Mouse (Mus musculus) hindbrain, embryonic 14.5 days (tissue): ENCODE results near the gene Olfr293. TPM values are rescaled to one million over a fixed set of nuclear protein-coding genes. Genes with fewer than 3 reads are reported as not detected.

ENCODE experiments used
- ATAC-seq: fragments of 200-750 bp; cut with Nextera tagmentation; 2 replicates; pipeline ENCODE4 v1.8.0; 2017; ENCODE audit warnings: moderate number of reproducible peaks, mild to moderate bottlenecking, moderate TSS enrichment, moderate library complexity; ENCODE audit not compliant: low FRiP score
- DNase-seq: peaks from one replicate; pipeline ENCODE4 v3.0.0-alpha.2; 2015; ENCODE audit warnings: low spot score
- H3K27ac ChIP-seq: fragments of 300-500 bp; sonication (generic); 2 replicates; pipeline ENCODE4 v1.5.1; 2014; ENCODE audit warnings: mild to moderate bottlenecking, moderate library complexity
- H3K27me3 ChIP-seq: fragments of 300-500 bp; sonication (generic); 2 replicates; pipeline ENCODE4 v1.6.1; 2014; ENCODE audit warnings: mild to moderate bottlenecking, low read length, mixed read lengths; ENCODE audit not compliant: control insufficient read depth, insufficient read depth
- H3K36me3 ChIP-seq: fragments of 300-500 bp; sonication (generic); replicated peaks from 2 replicates; pipeline ENCODE4 v1.6.1; 2014; ENCODE audit not compliant: control insufficient read depth, insufficient read depth
- H3K4me1 ChIP-seq: fragments of 300-500 bp; sonication (generic); replicated peaks from 2 replicates; pipeline ENCODE4 v1.6.1; 2014; ENCODE audit warnings: antibody characterized with exemption, low read length, mixed read lengths; ENCODE audit not compliant: control insufficient read depth, insufficient read depth
- H3K4me2 ChIP-seq: fragments of 300-500 bp; sonication (generic); replicated peaks from 2 replicates; pipeline ENCODE4 v1.6.1; 2014; ENCODE audit warnings: mild to moderate bottlenecking, moderate library complexity
- H3K4me3 ChIP-seq: fragments of 300-500 bp; sonication (generic); replicated peaks from 2 replicates; pipeline ENCODE4 v1.5.1; 2014; ENCODE audit warnings: mild to moderate bottlenecking, low read length
- H3K9ac ChIP-seq: fragments of 300-500 bp; sonication (generic); 2 replicates; pipeline ENCODE4 v1.6.1; 2014
- H3K9me3 ChIP-seq: fragments of 300-500 bp; sonication (generic); 2 replicates; pipeline ENCODE4 v1.6.1; 2016; ENCODE audit warnings: low read length; ENCODE audit not compliant: control insufficient read depth
- WGBS: fragments of 180-500 bp; shearing (Covaris S2); extraction: QIAGEN DNeasy Blood & Tissue Kit; methylation state at CpG from one replicate; pipeline ENCODE4 v1.1.7; 2014; 5-methylcytosine and 5-hydroxymethylcytosine counted together
- polyA plus RNA-seq: library from polyadenylated mRNA; unstranded; fragments of >200 nt; fragmentation: Nextera tagmentation; extraction: Ambion mirVana; gene quantifications from 2 replicates; pipeline ENCODE4 v1.2.1, GENCODE M21; 2014

Olfr293 gene
- not detected in 2 replicates for polyA plus RNA-seq

DNA sequence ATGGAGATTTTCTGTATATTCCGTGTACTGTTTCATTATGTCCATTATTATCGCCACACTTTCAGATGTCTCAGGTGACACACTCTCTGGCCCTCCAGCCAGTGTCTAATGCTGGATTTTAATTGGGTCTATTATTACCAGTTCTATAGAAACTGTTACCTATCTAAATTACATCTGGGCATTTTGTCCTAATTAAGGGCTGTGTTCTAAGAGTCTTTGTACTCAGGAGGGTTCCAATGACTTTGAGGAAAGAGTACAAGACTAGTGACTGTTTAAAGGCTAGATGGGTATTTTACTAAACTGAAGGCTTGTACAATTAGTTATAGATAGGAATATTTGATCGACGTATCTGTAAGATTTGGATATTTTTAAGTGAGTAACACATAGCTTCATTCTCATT, at the start of gene Olfr293:
Gene Olfr293 (plus strand): TSS at position 301 of the 400 bp plus-strand sequence.
- Histone ChIP-seq H3K9ac (no peak within 1 kb of the TSS), H3K27me3 (no peaks in the 10 kb centered on the region), H3K4me3 (no peak within 1 kb of the TSS), H3K4me1 (no peaks in the 10 kb centered on the region), H3K9me3 (no peaks in the 10 kb centered on the region), H3K4me2 (no peak within 1 kb of the TSS), H3K36me3 (no peaks in the 10 kb centered on the region), H3K27ac (no peak within 1 kb of the TSS)
- no peak for DNase-seq
- ATAC-seq: no peak
- WGBS: 95% methylated on average over 4 of the region's 4 CpGs

DNA sequence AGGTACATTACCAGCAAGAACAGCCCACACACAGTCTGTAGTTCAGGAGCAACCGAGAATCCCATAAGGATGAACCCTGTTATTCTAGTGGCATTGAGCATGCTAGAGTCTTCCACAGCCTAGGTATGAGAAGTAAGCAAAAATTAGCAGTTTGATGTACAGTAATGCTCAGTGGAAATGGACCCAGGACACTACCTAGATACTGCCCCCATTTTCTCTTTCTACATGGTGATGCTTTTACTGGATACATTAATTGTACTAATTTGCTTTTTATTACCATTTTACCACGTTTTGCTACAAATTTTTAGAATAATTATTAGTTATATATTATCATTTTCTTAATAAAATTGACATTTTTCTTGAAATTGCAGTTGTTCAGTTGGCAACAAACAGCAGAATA, 32.3 kb upstream of the Olfr293 start, which contains the start of gene Olfr294:
Gene Olfr294 (minus strand): TSS at position 101 of the 400 bp plus-strand sequence.
- Histone ChIP-seq H3K27ac (no peak within 1 kb of the TSS), H3K36me3 (no peaks in the 10 kb centered on the region), H3K27me3 (no peaks in the 10 kb centered on the region), H3K9me3 (no peaks in the 10 kb centered on the region), H3K9ac (no peak within 1 kb of the TSS), H3K4me1 (no peaks in the 10 kb centered on the region), H3K4me3 (no peak within 1 kb of the TSS), H3K4me2 (no peak within 1 kb of the TSS)
- ATAC-seq: no peak
- DNase-seq: no peak
- WGBS: 64% methylated on average over 2 of the region's 2 CpGs

DNA sequence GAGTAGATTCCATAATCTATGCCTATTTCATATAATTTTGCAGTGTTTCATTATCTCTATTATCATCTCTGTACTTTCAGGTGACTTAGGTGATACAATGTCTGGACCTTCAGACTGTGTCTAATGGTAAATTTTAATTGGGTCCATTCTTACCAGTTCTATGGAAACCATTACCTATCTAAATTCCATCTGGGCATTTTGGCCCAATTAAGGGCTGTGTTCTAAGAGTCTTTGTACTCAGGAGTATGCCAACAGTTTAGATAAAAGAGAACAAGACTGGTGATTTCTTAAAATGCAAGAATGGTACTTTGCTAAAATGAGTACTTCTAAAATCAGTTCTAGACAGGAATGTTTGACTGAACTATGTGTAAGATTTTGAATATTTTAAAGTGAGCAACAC, 39.2 kb downstream of the Olfr293 start, which contains the start of gene Olfr292:
Gene Olfr292 (plus strand): TSS at position 301 of the 400 bp plus-strand sequence.
- no peak within 1 kb of the TSS for H3K9ac ChIP-seq
- no peak within 1 kb of the TSS for H3K27ac ChIP-seq
- no peaks in the 10 kb centered on the region for H3K36me3 ChIP-seq
- DNase-seq (no peak), ATAC-seq (no peak)
- no peaks in the 10 kb centered on the region for H3K4me1 ChIP-seq
- H3K9me3 ChIP-seq: no peaks in the 10 kb centered on the region
- H3K4me3 ChIP-seq: no peak within 1 kb of the TSS
- no peaks in the 10 kb centered on the region for H3K27me3 ChIP-seq
- no peak within 1 kb of the TSS for H3K4me2 ChIP-seq

Other genes starting within 250 kb of the Olfr293 start
- gene Olfr301, start 245.2 kb upstream of the Olfr293 start, polyA plus RNA-seq: not detected in 2 replicates
- gene Olfr299, start 189.1 kb upstream of the Olfr293 start, polyA plus RNA-seq: not detected in 2 replicates
- gene Olfr298, start 156.6 kb upstream of the Olfr293 start, polyA plus RNA-seq: not detected in 2 replicates
- not detected in 2 replicates for gene Olfr297, start 129.1 kb upstream of the Olfr293 start, polyA plus RNA-seq
- gene Olfr295, start 65.2 kb upstream of the Olfr293 start, polyA plus RNA-seq: not detected in 2 replicates
- gene Olfr294, start 32.4 kb upstream of the Olfr293 start, polyA plus RNA-seq: not detected in 2 replicates
- gene Olfr292, start 39.3 kb downstream of the Olfr293 start, polyA plus RNA-seq: not detected in 2 replicates
- gene Folh1, start 126.9 kb downstream of the Olfr293 start, polyA plus RNA-seq: 0.64 and 0.97 TPM in 2 replicates
- not detected in 2 replicates for gene Vmn2r77, start 146.0 kb downstream of the Olfr293 start, polyA plus RNA-seq